Mouse (Mus musculus) CD4-positive, CD25-positive, alpha-beta regulatory T cell, adult 2 months (primary cell): ENCODE measurements around the gene Tmem158.

Source experiments
- DNase-seq: peaks from one replicate; pipeline ENCODE4 v3.0.0-alpha.2; 2012; ENCODE audit warnings: low read depth, low spot score

The Tmem158 gene

GRCm38 (mm10) chr9:123260611-123261021, at the start of gene Tmem158:
Tmem158 (minus strand) TSS chr9:123260764.
- peak; percentile 91 for DNase-seq

DNA sequence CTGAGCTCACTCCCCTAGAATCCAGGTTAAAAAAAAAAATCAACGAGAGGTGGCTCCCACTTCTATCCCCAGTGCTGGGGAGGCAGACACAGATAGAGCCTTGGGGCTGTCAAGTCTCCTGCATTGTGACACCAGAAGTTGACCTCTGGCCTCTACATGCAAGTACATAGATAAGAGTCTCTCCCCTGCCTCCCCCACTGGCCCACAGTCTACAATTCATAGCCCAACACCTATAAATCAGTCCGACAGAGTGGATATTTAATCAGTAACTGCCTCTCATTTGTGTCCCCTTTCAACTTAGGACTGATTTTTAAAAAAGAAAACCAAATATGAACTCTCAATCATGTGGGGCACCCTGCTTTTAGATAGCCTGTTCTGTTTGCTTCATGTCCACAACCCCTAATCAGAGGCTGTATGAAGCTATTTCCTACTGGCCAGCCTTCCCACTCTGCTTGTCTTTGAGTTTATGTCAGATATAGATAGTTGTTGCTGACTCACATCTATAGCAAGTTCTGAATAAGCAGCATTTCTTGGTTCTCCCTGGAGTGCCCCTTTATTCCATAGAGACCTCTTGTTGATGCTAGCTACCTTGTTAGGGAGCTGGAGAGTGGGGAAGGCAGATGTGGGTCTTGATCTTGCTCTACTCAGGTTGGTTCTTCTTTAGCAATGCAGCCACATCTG, 49.3 kb upstream of the Tmem158 start:
- DNase-seq, result no peak

DNA sequence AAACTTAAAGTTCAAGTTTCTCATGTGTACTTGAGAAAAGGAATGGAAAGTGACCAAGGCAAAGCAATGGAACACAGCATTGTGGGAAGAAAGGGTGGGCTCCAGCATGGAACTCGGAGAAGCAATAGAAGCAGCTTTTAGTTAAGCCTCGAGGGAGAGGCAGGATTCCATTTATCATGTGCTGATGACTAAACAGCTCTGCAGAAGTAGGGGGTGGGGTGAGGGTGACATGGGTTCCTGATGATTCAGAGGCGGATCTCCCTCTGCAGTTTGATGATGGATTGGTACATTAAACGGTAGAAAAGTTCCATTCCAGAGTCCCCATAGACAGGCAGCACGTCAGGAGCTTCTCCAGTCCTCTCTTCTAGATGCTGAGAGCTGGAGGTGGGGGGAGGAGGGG, 48.5 kb upstream of the Tmem158 start:
- DNase-seq, result no peak

DNA sequence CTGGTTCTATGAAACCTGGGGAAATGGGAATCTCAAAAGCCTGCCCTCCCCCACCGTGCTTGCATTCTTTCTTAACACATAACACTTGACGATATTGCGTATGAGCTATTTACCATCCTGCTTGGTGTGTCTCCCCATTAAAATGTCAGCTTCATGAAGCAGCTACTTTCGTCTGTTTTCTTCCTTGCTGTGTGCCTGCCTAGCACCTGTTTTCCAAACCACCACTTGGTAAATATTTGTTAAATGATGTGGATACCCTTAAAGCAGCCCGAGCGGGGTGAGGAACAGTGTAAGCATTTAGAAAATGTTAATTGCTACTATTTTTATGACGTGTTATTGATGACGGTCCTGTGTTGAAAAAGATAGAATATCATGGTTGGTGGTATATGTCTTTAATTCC, 44.4 kb upstream of the Tmem158 start:
- no peak for DNase-seq

DNA sequence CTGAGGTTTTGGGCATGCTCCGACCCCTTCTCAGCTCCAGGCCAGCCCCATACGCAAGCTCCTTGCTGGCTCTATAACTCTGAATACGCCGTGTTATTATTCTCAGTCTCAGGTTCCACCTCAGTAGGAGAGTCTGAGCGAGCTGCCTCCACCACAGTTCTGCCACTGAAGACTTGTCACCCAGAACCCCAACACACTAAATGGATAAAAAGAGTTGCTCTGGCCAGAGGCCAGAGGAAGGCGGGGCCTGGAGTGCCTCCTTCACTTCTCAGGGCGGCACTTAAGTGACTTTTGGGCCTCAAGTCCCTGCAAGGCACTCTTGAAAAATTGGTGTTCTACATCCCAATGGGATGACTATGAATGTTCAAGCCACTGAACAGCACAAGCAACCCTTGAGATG, 43.4 kb upstream of the Tmem158 start:
- no peak for DNase-seq

DNA sequence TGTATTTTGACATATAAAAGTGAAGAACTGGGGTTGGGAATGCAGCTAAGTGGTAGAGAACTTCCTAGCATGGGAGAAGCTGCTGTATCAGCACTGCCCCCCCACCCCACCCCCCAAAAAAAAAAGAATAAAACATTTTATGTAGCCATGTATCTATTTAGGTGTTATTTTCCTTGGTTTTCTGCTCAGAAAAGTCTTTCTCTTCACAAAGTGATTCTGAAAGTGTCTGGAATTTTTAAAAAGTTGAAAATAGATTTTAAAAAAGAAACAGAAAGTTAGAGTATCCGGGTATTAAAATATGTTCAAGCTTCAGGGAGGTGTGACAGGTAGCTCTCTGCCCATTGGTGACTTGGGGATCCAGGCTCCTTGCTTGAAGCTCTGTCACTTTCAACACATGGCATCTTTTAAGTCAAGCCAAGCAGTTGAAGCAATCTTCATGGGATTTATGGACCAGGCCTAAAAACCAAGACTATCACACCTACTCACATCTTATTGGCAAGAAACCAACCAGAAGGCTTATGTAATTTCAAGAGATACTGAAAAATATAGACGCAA, 42.3 kb upstream of the Tmem158 start:
- no peak for DNase-seq

DNA sequence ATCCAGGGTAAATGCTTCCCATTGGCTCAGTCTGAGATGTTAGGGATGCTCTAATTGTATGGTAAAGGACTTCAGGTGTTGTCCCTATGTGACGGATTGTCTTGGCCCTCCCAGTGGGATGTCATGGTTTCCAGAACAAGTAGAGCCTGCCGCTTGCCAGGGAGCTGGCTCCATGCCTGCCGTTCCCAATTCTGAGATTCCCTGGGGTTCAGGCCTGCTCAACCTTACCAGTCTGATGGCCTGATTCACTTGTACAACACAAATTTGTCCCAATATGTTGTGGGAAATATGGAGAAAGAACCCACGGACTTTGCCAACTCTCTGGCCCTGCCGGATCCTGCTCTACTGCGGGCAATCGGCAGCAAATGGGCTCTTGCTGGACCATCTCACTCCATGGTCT, 37.3 kb upstream of the Tmem158 start:
- no peak for DNase-seq

- DNase-seq, result no peak
Measured at GRCm38 (mm10) chr9:123296229-123296628, 35.7 kb upstream of the Tmem158 start.

DNA sequence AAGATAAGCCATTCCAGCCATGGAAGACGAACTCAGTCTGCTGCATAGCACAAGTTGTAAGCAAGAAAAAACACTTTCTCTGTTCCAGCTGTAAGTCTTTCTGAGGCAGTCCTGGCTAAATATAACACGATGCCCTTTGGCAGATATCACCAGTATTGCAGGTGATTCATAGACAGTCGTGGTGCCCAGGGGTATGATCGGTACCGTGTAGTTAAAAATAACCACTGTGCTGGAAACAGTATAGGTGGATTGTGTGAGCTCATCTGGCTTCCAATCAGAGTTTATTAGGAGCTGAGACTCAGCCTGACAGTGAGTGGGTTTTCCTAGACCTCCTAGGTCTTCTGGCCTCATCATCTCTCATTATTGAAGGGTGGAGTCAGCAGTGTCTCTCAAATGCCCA, 34.0 kb upstream of the Tmem158 start:
- no peak for DNase-seq

GRCm38 (mm10) chr9:123288378-123288777, 27.8 kb upstream of the Tmem158 start:
- DNase-seq, result no peak

DNA sequence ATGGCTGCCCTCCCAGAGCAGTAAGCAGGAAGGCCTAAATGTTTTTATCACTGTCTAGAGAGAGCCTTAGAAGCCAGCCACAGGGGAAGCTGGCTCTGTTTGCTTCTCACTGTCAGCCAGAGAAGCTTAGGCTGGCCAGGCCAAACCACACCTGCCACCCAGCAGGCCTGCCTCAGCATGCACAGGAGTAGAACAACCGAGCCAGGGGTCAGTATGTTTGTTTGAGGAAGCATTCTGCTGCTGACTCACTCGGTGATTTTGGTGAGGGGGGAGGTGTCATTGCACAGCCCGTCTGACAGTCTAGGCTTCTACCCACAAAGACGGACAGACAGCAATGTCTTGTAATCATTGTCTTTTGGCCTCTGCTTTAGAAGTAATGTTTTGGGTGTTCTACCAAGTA, 25.1 kb upstream of the Tmem158 start:
- no peak for DNase-seq

DNA sequence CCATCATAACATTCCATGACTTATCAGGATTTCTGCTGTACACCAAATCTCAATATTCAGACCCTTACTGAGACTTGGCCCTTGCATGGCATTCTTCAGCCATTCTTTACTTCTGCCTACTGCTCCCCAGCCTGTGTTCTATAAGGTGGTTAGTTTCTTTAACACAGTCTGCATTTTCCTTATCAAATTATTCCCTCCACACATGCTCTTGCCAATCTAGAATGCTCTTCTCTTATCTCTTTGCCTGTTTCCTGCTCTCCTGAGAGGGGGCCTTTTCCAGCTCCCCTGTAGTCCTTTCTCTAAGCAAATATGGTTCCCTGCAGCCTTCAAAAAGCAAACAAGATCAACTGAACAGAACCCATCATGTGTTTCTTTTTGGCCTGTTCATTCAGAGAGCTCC, 20.2 kb upstream of the Tmem158 start:
- no peak for DNase-seq

- peak; percentile 22 for DNase-seq
Measured at GRCm38 (mm10) chr9:123278003-123278402, 17.4 kb upstream of the Tmem158 start.

- DNase-seq, result no peak
Measured at GRCm38 (mm10) chr9:123275373-123275772, 14.8 kb upstream of the Tmem158 start.

- no peak for DNase-seq
Measured at GRCm38 (mm10) chr9:123274674-123275073, 14.1 kb upstream of the Tmem158 start.

- no peak for DNase-seq
Measured at GRCm38 (mm10) chr9:123273876-123274275, 13.3 kb upstream of the Tmem158 start.

- peak; percentile 57 for DNase-seq
Measured at GRCm38 (mm10) chr9:123271552-123271951, 11.0 kb upstream of the Tmem158 start.

DNA sequence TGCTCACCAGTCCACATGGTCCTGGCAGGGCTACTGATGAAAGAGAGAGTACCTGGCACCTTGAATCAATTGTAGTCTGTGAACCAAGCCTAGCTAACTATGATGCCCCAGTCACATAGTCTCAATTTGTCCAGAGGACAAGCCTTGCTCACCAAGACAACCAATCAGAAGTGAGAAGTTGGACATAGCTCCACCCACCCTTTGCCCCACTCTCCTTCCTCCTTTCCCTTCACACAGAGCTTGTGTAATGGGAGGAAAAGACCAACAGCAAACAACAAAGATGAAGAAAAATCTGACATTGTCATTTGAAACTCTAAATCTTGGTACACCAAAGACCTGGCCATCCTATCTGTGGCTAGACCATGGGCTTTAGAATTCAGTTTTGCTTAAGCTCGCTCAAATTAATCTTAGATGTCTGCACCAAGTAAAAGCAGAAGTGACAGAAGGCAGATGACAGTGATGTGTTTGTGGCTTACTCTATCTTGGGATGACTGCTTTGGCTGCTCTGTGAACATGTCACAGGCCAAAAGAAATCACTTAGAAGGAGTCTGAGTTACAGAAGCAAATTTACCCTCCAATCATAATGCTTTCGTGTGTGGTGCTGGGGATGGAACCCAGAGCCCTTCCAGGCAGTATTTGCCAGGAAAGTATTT, 9.5 kb upstream of the Tmem158 start:
- no peak for DNase-seq

DNA sequence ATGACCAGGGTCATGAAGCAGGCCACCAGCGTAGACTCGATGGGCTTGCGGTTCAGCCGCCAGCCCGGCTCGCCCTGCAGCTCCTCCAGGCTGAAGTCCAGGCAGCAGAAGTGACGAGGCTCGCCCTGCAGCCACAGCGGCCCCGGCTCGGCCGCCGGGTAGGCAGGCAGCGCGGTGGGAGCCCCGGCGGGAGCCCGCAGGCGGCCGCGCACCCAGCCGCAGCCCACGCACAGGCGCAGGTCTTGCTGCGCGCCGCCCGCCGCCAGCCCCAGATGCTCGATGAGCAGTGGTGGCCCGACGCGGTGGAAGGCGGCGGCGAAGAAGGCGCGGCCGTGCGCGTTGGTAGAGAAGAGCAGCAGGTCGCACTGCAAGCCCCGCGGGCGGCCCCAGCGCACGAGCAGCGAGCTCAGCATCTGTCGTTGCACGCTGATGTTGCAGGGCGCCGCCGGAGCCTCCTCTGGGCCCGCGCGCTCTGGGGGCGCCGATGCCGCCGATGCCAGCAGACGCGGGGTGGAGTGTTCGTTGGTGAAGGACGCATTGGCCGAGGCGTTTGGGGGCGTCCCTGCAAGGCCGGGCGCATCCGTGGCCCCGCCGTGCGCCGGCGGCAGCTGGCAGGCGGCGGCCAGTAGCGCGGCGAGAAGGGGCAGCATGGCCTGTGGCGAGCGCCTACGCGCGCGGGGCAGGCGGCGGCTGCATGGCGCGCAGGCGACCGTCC, 511 bp downstream of the Tmem158 start:
- peak; percentile 74 for DNase-seq

DNA sequence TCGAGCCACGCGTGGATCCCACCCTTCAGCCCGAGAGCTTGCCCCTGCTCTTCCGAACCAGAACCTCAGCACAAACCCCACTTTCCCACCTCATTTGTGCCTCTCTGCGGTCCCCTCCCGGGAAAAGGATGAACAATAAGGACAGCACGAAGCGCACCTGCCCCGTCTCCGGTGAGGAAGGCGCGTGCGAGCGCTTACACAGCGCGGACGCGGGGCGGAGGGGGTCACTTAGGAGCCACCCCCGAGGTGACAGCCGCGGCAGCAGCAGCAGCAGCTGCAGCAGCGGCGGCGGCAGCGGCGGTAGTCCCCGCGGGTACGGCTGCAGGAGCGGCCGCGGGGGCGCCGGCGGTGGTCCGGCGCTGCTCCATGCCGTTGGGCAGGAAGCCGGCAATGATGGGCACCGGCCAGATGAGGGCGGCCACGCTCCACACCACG, 1.1 kb downstream of the Tmem158 start:
- peak; percentile 78 for DNase-seq

- no peak for DNase-seq
Measured at GRCm38 (mm10) chr9:123258796-123259195, 1.8 kb downstream of the Tmem158 start.

- no peak for DNase-seq
Measured at GRCm38 (mm10) chr9:123255736-123256135, 4.8 kb downstream of the Tmem158 start.
